Mouse (Mus musculus): ENCODE data around the gene Creb3l1.

GRCm38 (mm10) chr2:91959544-91960410 is 64.5 kb downstream of the Creb3l1 start:
- no peak for TF ChIP-seq CTCF (IDR thresholded peaks at IDR 0.05; ENCODE audit: extremely low read depth, insufficient read length, insufficient replicate concordance, low read depth, low read length)
- no peak for TF ChIP-seq POLR2A (IDR thresholded peaks at IDR 0.05; ENCODE audit: low read depth, low read length)

All from small intestine, adult 2 months (tissue).